Mouse (Mus musculus): ENCODE results near the gene As3mt. TPM values are rescaled to one million over a fixed set of nuclear protein-coding genes. Genes with fewer than 3 reads are reported as not detected.

As3mt gene
- polyA plus RNA-seq, 1 experiment from 2014 or later: 28.9 TPM

DNA sequence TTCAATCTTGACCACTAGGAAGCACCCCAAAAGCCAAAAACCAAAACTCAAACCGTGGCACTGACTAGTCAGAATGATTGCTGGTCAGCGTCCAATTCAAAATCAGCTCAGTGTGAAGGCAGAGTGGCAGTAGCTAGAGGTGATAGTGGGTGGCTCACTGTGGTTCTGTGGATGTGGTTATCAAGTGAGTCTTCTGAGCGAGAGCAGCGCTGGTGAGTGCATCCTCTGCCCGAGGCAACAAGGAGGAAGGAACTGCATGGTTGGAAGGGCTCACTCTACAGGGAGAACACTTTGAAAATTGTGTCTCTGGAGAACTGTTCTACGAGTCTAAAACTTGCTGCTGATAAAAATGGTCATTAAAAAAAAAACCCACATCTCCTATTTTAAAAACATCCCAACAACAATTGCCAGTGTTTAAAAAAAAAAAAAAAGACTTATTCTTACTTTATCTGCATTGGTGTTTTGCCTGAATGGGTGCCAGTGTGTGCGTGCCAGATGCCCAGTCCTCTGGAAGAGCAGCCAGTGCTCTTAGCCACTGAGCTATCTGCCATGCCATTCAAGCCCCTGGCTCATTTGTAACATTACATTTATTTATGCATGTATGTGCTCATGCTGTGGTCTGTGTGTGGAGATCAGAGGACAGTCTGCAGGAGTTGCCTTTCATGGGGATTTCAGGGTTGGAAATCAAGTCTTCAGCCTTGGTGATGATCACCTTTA lies 1.3 kb upstream of the As3mt start:
- ATAC-seq (ENCODE audit: insufficient read depth, low FRiP score, low read depth): no peak
- Histone ChIP-seq H3K27me3 (replicated peaks) (no peaks in the 10 kb centered on the region), H3K36me3 (no peaks in the 10 kb centered on the region), H3K4me1 (0 out of 2 replicates have a peak, but pooled peaks cover 3% of the 10 kb centered on the region), H3K4me2 (no peak overlapping the region), H3K27ac (no peak overlapping the region), H3K9ac (no peak overlapping the region), H3K9me3 (no peaks in the 10 kb centered on the region), H3K4me3 (replicated peaks) (no peak overlapping the region)
- WGBS: 62% methylated on average over 7 of the region's 7 CpGs

- 0 out of 2 replicates have a peak, but pooled peaks cover 3% of the 10 kb centered on the region for H3K4me1 ChIP-seq
- no peaks in the 10 kb centered on the region for H3K36me3 ChIP-seq
- H3K4me3 ChIP-seq (replicated peaks): peak overlapping the region; percentile 46
- peak; percentile 29; the same call in 1 of the 2 replicates for ATAC-seq (ENCODE audit: insufficient read depth, low FRiP score, low read depth)
- no peak overlapping the region for H3K27ac ChIP-seq
- WGBS: 55% methylated on average over 9 of the region's 9 CpGs
- peak overlapping the region; percentile 76 for H3K4me2 ChIP-seq
- H3K9me3 ChIP-seq: no peaks in the 10 kb centered on the region
- no peak overlapping the region for H3K9ac ChIP-seq
- H3K27me3 ChIP-seq (replicated peaks): no peaks in the 10 kb centered on the region
These were observed 540 bp upstream of the As3mt start for GRCm38 (mm10) chr19:46706540-46707295.

- Histone ChIP-seq H3K4me3 (replicated peaks) (no peak overlapping the region), H3K27me3 (replicated peaks) (no peaks in the 10 kb centered on the region), H3K27ac (no peak overlapping the region), H3K9me3 (no peaks in the 10 kb centered on the region), H3K36me3 (no peaks in the 10 kb centered on the region), H3K9ac (no peak overlapping the region), H3K4me1 (0 out of 2 replicates have a peak, but pooled peaks cover 3% of the 10 kb centered on the region), H3K4me2 (no peak overlapping the region)
- no peak for ATAC-seq (ENCODE audit: insufficient read depth, low FRiP score, low read depth)
- WGBS: 91% methylated on average over 4 of the region's 4 CpGs
These were observed 3.4 kb downstream of the As3mt start for GRCm38 (mm10) chr19:46710614-46711013.

DNA sequence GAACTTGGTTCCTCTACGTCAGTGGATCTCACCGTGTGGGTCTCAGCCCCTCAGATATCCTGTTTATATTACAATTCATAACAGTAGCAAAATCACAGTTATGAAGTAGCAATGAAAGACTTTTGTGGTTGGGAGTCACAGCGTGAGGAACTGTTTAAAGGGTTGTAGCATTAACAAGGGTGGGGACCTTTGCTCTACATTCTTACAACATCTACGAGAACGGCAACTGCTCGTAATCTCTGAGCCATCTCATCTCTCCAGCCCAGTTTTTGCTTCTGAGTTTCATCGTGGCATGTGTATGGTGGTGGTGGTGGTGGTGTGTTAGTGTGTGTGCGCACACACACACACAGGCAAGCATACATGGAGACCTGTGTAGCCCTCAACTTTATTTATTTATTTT lies 7.0 kb downstream of the As3mt start:
- ATAC-seq (ENCODE audit: insufficient read depth, low FRiP score, low read depth): no peak
- no peaks in the 10 kb centered on the region for H3K9me3 ChIP-seq
- no peak overlapping the region for H3K27ac ChIP-seq
- no peaks in the 10 kb centered on the region for H3K27me3 ChIP-seq (replicated peaks)
- no peak overlapping the region for H3K4me3 ChIP-seq (replicated peaks)
- no peak overlapping the region for H3K4me2 ChIP-seq
- H3K4me1 ChIP-seq: no peaks in the 10 kb centered on the region
- peaks cover 4% of the 10 kb centered on the region for H3K36me3 ChIP-seq
- no peak overlapping the region for H3K9ac ChIP-seq
- 78% methylated on average over 8 of the region's 8 CpGs for WGBS

DNA sequence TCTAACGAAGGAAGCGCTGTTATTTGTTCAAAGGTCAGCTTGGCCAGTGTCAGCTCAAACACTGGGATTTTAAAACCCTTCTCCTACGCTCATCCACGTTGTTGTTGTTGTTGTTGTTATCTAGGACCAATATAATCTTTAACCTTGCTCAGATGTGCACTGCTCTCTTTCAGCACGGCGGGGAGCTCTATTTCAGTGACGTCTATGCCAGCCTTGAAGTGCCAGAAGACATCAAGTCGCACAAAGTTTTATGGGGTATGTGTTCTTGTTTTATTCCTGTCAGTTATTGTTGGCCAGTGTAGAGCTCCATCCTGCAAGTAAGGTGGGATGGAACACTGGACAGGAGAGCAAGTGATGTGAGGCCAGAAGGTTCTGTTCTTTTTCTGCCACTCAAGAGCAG lies 7.8 kb downstream of the As3mt start:
- ATAC-seq (ENCODE audit: insufficient read depth, low FRiP score, low read depth): no peak
- Histone ChIP-seq H3K4me3 (replicated peaks) (no peak overlapping the region), H3K36me3 (peaks cover 4% of the 10 kb centered on the region), H3K27ac (no peak overlapping the region), H3K4me1 (no peaks in the 10 kb centered on the region), H3K27me3 (replicated peaks) (no peaks in the 10 kb centered on the region), H3K9ac (no peak overlapping the region), H3K9me3 (no peaks in the 10 kb centered on the region), H3K4me2 (no peak overlapping the region)
- WGBS: 81% methylated on average over 8 of the region's 8 CpGs

GRCm38 (mm10) chr19:46718150-46718549 lies 10.9 kb downstream of the As3mt start:
- Histone ChIP-seq H3K27ac (no peak overlapping the region), H3K27me3 (replicated peaks) (no peaks in the 10 kb centered on the region), H3K4me1 (no peaks in the 10 kb centered on the region), H3K4me3 (replicated peaks) (no peak overlapping the region), H3K9ac (no peak overlapping the region), H3K9me3 (no peaks in the 10 kb centered on the region), H3K36me3 (peaks cover 4% of the 10 kb centered on the region), H3K4me2 (no peak overlapping the region)
- WGBS: 75% methylated on average over 4 of the region's 4 CpGs
- no peak for ATAC-seq (ENCODE audit: insufficient read depth, low FRiP score, low read depth)

DNA sequence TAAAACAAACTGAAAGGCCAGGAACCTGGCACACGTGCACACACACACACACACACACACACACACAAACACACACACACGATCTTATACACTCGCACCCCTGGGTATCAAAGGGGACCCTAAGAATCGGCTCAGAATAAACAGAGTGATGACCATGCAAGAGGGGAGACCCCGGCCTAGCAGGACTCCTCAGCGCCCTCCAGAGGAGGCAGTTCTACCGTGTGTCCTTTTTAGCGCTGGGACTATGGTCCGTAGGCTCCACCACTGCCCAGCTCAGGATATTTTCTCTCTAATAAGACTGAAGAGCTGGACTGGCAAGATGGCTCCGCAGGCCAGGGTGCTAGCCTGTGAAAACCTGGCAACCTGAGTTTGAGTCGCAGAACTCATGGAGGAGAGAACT lies 17.2 kb downstream of the As3mt start:
- Histone ChIP-seq H3K4me1 (no peaks in the 10 kb centered on the region), H3K36me3 (no peaks in the 10 kb centered on the region), H3K9me3 (no peaks in the 10 kb centered on the region), H3K9ac (no peak overlapping the region), H3K4me2 (no peak overlapping the region), H3K4me3 (replicated peaks) (no peak overlapping the region), H3K27ac (no peak overlapping the region), H3K27me3 (replicated peaks) (no peaks in the 10 kb centered on the region)
- WGBS: 65% methylated on average over 11 of the region's 11 CpGs
- no peak for ATAC-seq (ENCODE audit: insufficient read depth, low FRiP score, low read depth)

GRCm38 (mm10) chr19:46726142-46726541 lies 18.9 kb downstream of the As3mt start:
- no peak overlapping the region for H3K4me2 ChIP-seq
- WGBS: 97% methylated on average over 8 of the region's 8 CpGs
- H3K4me1 ChIP-seq: no peaks in the 10 kb centered on the region
- no peaks in the 10 kb centered on the region for H3K36me3 ChIP-seq
- no peaks in the 10 kb centered on the region for H3K27me3 ChIP-seq (replicated peaks)
- no peak overlapping the region for H3K27ac ChIP-seq
- H3K4me3 ChIP-seq (replicated peaks): no peak overlapping the region
- no peaks in the 10 kb centered on the region for H3K9me3 ChIP-seq
- H3K9ac ChIP-seq: no peak overlapping the region
- ATAC-seq (ENCODE audit: insufficient read depth, low FRiP score, low read depth): no peak

DNA sequence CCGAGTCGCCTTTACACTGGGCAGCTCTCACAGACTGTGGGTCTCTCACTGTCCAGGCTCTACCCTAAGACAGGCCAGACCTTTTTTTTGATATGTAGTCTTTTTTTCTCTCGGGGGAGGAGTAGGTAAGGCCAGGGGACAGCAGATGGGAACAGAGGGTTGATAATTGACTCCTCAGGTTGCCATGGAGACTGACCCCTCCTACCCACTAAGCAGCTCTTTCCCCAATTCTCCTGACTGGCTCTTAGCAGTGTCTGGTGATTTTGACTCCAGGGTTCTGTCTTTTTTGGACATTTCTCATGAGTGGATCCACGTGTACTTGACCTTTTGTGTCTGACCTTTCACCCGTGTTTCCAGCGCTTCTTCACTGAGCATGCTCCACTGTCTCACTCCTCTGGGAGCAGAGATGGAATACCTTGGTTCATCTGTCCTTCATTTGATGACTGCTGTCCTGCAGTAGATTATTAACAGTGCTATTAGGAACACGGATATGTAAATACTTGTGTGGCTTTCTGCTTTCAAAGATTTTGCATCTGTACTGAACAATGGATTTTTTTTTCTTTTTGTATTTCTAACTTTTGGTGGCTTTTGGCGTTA lies 20.0 kb downstream of the As3mt start:
- no peak overlapping the region for H3K27ac ChIP-seq
- H3K9ac ChIP-seq: no peak overlapping the region
- 55% methylated on average over 8 of the region's 8 CpGs for WGBS
- H3K4me2 ChIP-seq: no peak overlapping the region
- no peak overlapping the region for H3K4me3 ChIP-seq (replicated peaks)
- no peaks in the 10 kb centered on the region for H3K9me3 ChIP-seq
- H3K27me3 ChIP-seq (replicated peaks): no peaks in the 10 kb centered on the region
- H3K4me1 ChIP-seq: no peaks in the 10 kb centered on the region
- ATAC-seq (ENCODE audit: insufficient read depth, low FRiP score, low read depth): no peak
- H3K36me3 ChIP-seq: no peaks in the 10 kb centered on the region

GRCm38 (mm10) chr19:46727945-46728540 lies 20.8 kb downstream of the As3mt start:
- Histone ChIP-seq H3K9me3 (no peaks in the 10 kb centered on the region), H3K27me3 (replicated peaks) (no peaks in the 10 kb centered on the region), H3K4me3 (replicated peaks) (no peak overlapping the region), H3K4me2 (no peak overlapping the region), H3K36me3 (no peaks in the 10 kb centered on the region), H3K9ac (no peak overlapping the region), H3K27ac (no peak overlapping the region), H3K4me1 (no peaks in the 10 kb centered on the region)
- WGBS: 38% methylated on average over 11 of the region's 11 CpGs
- peak; percentile 35; the same call in 1 of the 2 replicates for ATAC-seq (ENCODE audit: insufficient read depth, low FRiP score, low read depth)

DNA sequence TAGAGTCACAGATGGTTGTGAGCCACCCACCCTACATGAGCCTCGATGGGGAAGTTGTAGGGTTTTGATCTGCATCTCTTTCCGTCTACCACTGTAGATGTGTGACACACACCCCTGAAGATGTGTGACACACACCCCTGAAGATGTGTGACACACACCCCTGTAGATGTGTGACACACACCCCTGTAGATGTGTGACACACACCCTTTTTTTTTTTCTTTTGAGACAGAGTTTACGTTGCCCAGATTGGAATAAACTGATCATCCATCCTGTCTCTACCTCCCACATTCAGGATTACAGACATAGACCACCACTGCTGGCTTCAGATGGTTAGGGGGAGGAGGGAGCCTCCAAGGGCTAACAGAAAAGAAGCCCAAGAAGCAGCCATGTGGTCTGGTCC lies 21.7 kb downstream of the As3mt start:
- no peak for ATAC-seq (ENCODE audit: insufficient read depth, low FRiP score, low read depth)
- WGBS: 72% methylated on average over 3 of the region's 3 CpGs

DNA sequence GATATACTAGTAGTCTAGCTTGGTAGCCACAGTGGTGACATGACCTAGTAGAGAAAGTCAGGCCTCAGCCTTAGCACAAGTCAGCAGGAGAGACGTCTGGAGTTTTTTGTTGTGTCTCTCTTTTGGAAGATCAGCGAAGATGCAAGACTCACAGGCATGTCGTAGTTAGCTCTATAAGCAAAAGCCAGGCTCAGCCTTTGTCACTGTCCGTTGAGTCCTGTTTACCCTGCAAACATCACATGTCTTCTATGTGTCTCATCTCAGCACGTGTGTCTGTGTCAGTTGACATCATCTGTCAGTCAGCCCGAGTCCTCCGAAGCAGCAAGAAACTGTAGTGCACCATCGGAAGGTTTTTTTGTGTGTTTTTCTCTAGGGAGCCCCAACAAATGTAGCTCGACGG lies 24.1 kb downstream of the As3mt start:
- H3K27ac ChIP-seq: no peak overlapping the region
- ATAC-seq (ENCODE audit: insufficient read depth, low FRiP score, low read depth): no peak
- no peak overlapping the region for H3K4me2 ChIP-seq
- H3K9me3 ChIP-seq: no peaks in the 10 kb centered on the region
- no peaks in the 10 kb centered on the region for H3K27me3 ChIP-seq (replicated peaks)
- H3K9ac ChIP-seq: no peak overlapping the region
- no peaks in the 10 kb centered on the region for H3K4me1 ChIP-seq
- 83% methylated on average over 10 of the region's 10 CpGs for WGBS
- no peaks in the 10 kb centered on the region for H3K36me3 ChIP-seq
- H3K4me3 ChIP-seq (replicated peaks): no peak overlapping the region

More for the DNA sequence above, 21.7 kb downstream of the As3mt start:
- H3K4me3 ChIP-seq (replicated peaks): no peak overlapping the region
- H3K36me3 ChIP-seq: no peaks in the 10 kb centered on the region
- H3K27me3 ChIP-seq (replicated peaks): no peaks in the 10 kb centered on the region
- H3K9me3 ChIP-seq: no peaks in the 10 kb centered on the region
- H3K4me2 ChIP-seq: no peak overlapping the region
- no peak overlapping the region for H3K9ac ChIP-seq
- no peak overlapping the region for H3K27ac ChIP-seq
- no peaks in the 10 kb centered on the region for H3K4me1 ChIP-seq
